Mouse (Mus musculus): ENCODE measurements around the gene Gramd1b.

Gramd1b gene

DNA sequence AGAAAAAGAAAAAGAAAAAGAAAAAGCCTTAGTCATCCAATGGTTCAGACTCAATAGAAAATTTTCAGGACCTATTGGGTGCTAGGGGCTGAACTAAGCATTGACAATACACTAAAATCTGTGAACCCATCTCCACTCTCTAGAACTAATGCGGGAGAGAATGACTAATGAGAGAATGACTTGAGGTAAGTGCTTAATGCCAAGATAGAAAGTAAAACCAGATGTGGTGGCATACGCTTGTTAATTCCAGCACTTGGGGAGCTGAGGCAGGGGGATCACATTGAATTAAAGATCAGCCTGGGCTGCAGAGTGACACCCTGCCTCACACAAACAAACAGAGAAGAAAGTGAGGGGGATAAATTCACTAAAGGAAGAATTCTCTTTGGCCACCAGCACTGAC is 131.0 kb downstream of the Gramd1b start:
- DNase-seq (ENCODE audit: low spot score in 2 of 2): no peak

DNA sequence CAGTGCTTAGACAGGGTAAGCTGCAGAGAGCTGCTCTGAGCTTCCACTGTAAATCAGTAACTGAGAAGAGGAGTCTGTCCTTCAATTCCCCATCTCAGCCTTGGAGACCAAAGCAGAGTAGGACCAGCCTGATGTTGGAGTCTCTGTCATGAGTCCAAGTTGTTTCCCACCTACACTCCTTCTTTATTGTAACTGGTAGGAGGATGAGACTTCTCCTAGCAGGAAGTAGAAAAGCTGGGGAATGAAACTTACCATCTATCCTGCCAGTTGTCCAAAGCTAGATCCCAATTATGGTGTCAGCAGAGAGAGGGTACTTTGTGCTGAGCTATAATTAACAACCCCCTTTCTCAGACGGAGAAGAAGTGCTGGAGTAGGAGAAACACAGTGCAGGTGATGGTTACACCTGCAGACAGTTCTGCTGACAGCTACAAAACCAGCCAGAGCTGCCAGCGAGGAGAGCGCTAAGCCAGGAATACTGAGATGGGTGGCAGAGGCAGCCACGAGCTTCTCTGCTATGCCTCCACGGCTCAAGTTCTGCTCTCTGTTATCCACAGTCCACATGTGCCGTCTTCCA is 131.7 kb downstream of the Gramd1b start:
- DNase-seq (ENCODE audit: low spot score in 2 of 2): no peak

DNA sequence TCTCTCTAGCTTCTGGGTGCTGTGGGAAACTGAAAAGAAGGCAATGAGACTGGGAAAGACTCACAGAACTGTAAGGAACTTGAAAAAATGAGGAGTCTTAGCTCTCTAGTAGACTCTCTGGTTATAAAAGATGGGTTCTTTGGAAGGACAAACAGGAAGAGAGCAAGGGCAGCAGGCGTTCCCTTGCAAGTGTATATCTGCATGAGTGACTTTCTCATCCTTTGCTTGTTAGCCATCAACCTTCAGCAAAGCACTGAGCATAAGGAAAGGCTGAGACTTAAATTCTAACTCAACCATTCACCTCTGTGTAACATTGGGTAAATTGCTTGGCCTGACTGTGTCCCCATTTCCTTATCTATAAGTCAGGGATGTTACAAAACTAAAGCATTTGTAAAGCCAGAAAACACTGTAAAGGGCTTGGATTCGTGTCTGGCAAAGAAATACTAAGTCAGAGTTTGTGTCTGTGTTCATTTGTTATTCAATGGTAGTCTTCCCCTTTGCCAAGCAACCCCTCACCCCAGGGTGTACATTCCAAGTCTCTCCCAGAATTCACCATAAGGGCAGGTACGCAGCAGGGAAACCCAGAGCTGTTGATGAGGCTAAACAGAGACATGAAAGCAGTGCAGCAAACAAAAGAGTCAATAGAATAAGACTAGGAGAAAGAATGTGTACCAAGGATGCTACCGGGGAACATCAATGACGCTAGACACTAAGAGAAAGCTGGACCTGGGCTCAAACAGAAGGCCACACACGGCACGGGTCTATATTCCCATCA is 133.5 kb downstream of the Gramd1b start:
- DNase-seq (ENCODE audit: low spot score in 2 of 2): no peak

DNA sequence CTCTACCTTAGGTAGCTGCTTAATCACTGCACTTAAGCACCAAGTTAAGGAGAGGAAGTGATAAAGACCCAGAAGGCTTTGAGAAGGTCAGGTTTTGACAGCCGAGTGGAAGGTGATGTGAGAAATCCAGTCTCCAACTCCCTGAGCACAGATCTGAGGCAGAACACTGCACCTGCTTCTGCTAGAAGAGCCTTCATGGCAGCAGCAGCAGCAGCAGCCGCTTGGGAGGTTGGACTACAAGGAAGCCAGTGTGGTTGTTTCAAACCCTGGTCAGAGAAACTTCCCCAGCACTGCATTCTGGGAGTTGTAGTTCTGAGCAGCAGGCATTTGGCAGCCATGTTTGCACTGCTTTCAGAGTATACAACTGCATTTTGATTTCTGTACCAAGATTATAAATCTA is 134.1 kb downstream of the Gramd1b start:
- DNase-seq (ENCODE audit: low spot score in 2 of 2): peak; percentile 61 to 75

DNA sequence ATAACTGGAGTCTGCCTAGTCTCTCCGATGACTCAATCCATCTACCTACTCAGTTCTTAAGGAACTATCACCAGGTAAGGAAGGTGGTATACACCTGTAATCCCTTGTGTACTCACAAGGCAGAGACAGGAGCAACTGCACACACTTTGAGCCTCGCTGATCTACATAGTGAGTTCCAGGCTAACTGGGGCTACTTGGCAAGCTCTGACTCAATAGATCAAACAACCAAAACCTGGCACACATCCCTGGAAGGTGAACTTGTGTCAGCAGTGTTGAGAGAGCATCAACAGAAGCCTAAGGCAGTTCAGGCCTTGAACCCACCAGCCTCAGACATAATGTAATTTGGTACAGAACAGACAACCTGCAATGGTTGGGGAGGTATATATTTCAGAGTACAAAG is 135.0 kb downstream of the Gramd1b start:
- DNase-seq (ENCODE audit: low spot score in 2 of 2): no peak

DNA sequence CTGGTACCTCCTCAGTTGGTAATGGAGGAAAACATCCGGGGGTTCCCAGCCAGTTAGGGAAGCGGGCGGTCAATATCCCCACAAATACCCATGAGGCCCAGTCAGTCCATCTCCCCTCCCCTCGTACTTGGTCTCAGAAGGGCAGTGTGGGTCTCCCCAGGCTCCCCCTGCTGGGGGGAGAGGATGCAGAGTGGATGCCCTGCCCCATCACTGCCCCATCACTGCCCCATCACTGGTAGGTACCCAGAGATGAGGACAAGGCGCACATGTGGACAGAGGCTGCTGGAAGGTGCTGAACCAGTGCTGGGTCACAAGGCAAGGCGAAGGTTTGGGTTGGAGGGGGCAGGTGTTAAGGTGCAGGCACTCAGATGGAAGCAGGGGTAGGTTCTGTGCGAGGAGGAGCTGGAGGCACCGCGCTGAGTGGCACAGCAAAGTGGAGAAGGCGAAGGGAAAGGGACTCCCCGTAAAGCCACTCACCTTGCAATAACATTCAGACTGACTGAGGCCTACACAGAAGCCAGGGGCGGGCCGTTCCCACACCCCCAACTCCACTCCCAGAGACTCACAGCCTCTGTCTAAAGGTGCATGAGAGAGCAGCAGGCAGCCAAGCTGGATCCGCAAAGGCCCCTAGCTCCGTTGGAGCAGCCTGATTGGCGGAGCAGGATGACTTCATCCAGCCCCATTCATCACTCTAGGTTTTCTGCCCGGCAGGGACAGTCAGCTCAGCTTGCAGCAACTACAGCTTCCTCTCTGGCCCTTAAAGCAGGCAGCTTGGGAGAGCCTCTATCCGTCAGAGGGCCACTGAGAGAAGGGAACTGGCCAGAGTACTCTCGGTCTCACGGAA is 139.1 kb downstream of the Gramd1b start:
- DNase-seq (ENCODE audit: low spot score in 2 of 2): no peak

DNA sequence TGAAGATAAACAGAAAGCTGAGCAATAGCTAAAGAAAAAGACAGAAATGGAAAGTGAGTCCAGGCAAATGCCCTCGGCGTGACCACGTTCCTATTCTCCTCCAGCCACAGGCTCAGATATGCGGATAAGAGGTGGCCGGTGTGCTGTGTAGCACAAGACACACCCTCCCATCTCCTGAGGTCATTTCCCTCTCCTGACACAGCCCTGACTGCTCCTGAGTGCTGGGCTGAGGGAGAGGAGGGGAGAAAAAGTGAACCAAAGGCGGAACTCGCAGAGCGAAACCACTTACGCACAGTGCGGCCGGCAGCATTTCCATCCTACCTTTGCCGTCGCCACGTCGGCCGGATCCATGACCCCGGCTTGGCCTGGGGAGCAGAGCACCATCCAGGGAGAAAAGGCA is 139.8 kb downstream of the Gramd1b start:
- no peak for DNase-seq (ENCODE audit: low spot score in 2 of 2)

DNA sequence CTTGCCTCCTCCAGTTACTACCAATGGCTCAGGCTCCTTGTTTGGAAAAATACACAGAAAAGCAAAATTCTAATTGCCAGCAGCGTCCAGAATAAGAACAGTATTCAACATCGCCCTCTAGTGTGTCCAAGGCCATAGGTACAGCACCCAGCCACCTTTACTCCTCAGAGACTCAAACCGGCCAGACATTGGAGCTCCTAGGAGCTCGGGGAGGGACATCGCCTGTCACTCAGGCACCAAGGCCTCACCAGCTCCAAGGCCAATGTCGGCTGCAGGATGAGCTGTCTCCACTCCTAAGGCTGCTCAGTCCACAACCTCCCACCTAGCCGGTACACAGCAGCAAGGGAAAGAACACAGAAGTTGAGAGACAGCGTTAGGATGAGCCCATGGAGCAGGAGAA is 140.3 kb downstream of the Gramd1b start:
- DNase-seq (ENCODE audit: low spot score in 2 of 2): no peak

DNA sequence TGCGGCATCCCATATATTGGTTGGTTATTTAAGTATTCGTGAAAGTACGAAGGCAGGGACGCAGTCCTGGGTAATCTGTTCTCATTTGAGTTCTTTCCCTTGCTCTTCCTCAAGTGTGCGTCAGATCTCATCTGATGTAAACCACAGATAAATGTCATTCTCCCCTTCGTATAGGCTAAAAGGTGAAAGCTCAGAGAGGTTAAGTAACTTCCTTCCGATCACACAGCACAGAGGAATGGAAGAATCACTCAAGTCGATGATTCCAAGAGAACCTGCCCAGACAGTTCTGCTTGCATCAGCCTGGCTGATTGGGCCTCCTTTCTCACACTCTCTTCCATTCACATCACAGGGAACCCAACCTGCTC is 140.8 kb downstream of the Gramd1b start:
- DNase-seq (ENCODE audit: low spot score in 2 of 2): no peak

DNA sequence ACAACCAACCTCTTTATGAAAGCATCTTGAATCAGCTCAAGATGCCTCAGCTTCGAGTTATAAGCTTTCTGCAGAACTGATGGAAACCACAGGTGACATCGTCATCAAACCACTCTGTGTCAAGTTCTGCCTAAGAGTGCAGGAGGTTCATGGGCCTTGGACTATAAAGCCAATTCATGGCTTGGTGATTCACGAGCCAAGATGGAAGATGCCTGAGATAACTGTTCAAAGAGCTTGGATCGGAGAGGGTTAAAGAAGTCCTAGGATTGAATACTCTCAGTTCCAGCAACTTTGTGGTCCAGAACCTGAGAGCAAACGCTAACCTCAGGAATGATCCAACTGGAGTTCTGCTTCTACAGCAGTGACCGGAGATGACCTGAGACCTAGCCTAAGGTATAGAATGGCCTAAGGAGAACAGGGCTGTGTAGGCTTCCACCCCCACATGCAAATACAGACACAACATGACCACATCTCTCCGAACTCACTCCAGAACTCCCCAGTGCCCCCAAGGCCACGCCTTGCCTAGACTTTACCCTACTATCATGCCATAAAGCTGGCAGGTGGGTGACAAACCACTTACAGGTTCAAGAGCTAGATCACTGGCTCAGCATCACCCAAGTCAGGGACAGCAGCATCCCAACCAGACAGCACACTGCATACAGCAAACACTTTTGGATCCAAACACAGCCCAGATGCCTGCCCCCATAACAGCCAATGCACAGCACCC is 141.4 kb downstream of the Gramd1b start:
- no peak for DNase-seq (ENCODE audit: low spot score in 2 of 2)

DNA sequence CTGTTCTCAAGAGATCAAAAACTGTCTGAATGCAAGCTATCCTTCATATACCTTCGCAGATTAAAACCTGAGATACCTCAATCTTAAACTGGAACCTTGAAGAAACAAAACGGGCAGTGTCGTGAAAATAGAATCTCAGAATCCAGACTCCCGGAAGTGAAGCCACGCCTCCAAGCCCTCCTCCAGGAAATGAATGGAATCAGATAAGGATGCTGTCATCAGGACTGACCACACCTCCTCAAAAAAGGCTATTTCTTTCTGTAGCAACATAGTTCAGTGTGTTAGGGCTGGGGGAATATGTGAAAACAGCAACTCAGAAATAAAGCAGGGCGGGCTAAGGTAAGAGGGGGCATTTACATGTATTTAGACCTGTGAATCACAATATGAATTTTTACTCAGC is 142.0 kb downstream of the Gramd1b start:
- no peak for DNase-seq (ENCODE audit: low spot score in 2 of 2)

DNA sequence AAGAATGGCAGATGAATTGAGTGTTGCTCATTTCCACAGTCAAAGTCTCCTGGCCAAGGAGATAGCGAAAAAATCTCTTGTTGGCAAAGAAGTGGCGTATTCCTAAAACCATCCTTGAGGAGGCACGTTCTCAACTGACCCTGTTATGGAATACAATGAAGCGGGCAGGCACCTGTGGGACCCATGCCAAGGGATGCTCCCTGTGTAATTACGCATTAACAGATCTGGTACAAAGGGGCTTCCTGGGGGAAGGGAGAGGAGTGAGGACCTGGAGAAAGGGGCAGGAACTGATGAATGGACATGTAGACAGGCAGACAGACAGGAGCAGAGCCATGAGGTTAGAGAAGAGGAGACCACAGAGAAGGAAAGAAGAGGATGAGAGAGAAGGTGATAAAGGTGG is 146.4 kb downstream of the Gramd1b start:
- DNase-seq (ENCODE audit: low spot score in 2 of 2): no peak

DNA sequence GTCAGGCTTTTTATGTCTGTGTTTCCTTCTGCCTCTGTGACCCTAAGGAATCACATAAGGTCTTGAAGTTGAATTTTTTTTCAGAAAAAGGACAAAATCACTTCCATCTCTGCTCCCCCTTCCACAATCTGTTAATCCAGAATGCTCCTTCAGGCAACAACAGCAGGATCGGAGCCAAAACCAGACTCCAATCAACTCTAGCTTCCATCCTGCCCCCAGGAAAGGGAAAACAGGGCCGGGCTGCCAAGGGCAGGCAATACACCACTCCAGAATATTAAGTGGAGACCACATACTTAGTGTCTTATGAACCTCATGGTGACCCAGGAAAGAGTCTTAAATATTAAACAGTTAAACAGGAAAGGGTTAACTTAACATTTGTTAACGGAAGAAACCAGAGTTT is 148.7 kb downstream of the Gramd1b start:
- DNase-seq (ENCODE audit: low spot score in 2 of 2): no peak

DNA sequence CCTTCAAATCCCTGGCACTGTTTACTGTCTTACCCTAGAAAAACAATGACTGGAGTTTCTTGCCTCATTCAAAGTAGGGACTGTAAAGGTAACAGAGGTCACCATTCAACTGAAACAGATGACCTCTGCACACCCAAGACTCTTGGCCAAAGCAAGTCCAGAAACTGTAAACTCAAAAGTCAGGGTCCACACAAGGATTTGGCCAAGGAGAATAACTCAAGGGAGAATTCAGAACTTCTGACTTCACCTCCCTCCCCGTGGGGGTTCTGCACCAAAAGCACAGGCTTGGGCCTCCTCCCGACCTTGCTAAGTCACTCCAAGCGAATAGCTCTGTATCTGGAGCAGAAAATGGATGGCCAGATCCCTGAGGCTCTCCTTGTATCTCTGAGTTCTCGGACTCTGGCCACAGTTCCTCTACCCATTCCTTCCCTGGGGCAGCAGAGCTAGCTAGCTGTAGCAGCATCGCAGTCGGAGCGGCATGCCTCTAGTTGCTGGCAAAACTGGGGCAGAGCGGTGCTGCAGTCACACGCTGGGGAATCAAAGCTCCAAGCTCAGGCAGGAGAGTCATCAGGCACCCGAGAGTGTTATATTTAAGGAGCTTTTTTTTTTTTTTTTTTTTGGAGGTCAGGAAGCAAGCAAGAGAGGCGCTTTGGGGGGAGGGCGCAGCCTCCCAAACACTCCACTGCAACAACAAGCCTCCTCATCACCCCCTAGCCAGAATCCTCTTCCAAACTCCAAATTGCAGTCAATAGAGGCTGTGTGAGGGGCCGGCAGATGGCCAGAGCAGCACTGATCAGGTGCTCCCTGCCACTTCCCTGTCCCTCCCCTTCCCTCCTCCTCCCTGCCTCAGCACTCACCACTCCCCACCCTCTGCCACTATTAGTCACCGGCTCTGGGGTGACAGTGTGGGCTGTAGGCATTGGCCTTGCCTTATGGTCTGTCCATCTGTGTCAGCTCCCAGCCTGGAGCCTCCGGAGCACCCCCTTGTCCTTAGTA is 149.5 kb downstream of the Gramd1b start:
- no peak for DNase-seq (ENCODE audit: low spot score in 2 of 2)

DNA sequence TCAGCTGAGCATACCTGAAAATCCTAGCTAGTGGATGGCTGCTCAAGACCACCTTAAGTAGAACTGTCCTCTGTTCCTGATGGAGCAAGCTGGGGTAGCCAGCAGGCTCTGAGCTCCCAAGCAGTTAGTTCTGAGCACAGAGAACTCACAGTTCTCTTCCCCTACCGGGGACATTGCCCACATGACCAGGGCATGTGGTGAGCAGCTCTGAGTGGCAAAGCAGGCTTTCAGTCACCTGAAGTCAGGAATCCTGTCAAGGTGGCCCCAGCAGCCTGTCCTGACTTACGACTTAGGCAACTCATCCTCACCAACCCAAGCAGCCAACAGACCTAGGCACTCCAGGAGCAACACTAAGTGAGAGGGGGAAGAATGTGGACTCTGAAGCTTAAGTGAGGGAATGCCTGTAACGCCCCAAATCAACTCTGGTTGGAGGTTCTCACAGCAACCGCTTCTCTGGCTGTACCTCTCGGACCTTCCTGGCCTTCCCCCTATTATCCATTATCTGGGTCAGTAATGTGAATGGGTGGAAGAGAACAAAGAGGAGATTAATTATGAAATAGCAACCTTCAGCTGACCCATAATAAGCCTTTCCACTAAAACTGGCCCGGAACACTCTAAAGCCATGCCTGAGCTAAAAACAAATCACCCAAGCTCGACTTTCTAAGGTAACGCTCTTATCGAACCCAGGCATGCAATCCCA is 154.3 kb downstream of the Gramd1b start:
- no peak for DNase-seq (ENCODE audit: low spot score in 2 of 2)

DNA sequence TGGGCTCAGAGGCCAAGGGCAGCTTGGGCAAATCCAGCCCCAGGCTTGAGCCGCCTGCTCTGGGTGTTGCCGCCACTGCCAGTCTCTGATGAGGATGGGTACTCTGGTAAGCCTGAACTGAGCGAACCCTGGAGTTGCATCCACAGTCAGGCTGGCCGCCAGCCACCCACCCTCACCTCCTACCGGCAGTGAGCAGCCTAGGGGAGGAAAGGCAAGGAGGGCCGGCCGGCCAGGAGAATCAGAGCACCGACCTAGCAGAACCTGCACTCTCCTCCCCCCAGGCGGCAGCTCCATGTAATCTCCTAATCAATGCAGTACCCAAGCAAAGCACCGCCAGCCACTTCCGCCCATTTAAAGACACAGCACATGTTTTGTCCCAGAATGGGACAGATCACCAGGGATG is 155.0 kb downstream of the Gramd1b start:
- DNase-seq (ENCODE audit: low spot score in 2 of 2): no peak

DNA sequence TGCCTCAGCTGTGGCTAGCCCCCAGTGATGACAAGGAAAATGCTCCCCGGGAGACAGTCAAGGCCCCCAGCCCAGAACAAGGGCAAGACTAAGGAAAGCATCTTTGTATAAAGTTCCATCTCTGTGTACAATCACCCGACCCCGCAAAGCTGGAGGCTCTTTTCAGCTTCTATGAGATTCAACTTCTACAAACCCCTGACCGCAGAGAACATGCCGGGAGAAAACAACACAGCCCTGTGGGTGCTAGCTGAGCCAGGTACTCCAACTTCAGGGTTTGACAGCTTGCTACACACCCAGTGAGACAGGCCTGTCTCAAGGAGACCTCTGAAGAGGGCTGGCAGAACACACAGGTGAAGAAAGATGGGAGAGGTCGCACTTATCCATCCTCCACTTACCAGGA is 155.7 kb downstream of the Gramd1b start:
- no peak for DNase-seq (ENCODE audit: low spot score in 2 of 2)

DNA sequence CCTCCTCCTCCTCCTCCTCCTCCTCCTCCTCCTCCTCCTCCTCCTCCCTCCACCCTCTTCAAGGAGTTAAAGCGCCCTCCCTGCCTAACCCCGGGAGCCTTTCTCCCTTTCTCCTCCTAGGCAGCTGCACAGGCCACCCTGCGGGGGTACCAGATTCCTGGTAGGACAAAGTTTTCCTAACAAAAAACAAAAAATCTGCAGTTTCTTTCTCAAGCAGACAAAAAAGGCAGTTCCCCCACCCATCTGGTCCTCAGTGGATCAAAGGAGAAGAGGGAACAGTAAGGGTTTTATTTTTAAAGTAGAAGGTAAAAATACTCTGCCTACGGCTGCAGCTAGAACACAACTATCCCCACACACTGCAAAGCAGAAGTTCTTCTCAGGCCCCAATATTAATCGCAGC is 156.2 kb downstream of the Gramd1b start:
- DNase-seq (ENCODE audit: low spot score in 2 of 2): no peak

DNA sequence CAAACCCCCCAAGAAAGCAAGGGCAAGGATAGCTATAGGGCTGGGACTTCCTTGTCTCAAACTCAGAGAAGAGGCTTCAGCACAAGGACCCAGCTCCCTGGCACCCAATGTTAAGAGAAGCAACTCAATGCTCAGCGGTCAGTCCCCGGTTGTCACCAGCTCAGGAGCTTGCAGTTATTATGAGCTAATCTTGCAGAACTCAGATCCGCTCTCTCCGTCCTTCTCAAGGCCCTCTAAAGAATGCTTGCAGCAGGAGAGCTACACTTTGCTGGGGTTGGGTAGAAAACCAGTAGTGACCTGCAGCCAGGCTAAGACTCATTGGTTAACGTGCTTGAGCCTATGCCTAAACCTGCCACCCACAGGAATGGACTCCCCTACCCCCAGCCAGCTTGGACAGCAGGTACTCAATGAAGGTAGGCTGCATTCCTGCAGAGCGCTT is 156.6 kb downstream of the Gramd1b start:
- no peak for DNase-seq (ENCODE audit: low spot score in 2 of 2)

DNA sequence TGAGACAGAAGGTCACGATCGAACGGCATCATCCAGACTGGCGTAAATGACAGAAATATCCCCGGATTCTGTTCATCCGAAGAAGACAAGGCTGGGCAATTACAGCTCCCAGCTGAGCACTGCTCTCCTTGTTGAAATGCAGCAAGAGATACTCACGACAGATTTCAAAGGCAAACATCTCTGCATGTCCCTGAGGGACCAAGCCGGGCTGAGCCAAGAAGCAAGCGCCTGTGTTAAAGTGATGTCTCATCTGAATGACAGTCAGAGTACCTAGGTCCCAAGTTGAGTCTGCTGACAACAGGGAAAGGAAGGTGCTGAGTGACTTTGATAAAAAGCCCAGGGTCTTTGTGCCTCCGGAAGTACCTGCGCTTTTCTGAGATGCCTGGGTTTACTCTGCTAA is 157.1 kb downstream of the Gramd1b start:
- DNase-seq (ENCODE audit: low spot score in 2 of 2): no peak
